Mouse (Mus musculus) spleen, adult 12 weeks (tissue): ENCODE results near the gene Tmem19.
A peak's percentile ranks its signal among the peaks of the same experiment; 100 is the strongest.
"Not testable (repeated sequence)": the region's sequence is repeated elsewhere in the genome, so short reads cannot be mapped to it uniquely, and the experiment has no call there.

ENCODE experiments used
- DNase-seq: peaks from one replicate; pipeline ENCODE4 v3.0.0; 2022; ENCODE audit warnings: low spot score

Tmem19 gene

GRCm38 (mm10) chr10:115348131-115348530, 14.2 kb downstream of the Tmem19 start:
- no peak for DNase-seq

GRCm38 (mm10) chr10:115346444-115346843, 15.9 kb downstream of the Tmem19 start:
- DNase-seq = no peak

- no peak for DNase-seq
Measured at GRCm38 (mm10) chr10:115342771-115343425, 19.4 kb downstream of the Tmem19 start.

- no peak for DNase-seq
Measured at GRCm38 (mm10) chr10:115339820-115340328, 22.4 kb downstream of the Tmem19 start.

- no peak for DNase-seq
Measured at GRCm38 (mm10) chr10:115336901-115337300, 25.4 kb downstream of the Tmem19 start.

- no peak for DNase-seq
Measured at GRCm38 (mm10) chr10:115333528-115333927, 28.8 kb downstream of the Tmem19 start.

GRCm38 (mm10) chr10:115332997-115333396, 29.3 kb downstream of the Tmem19 start:
- DNase-seq = no peak

- no peak for DNase-seq
Measured at GRCm38 (mm10) chr10:115332420-115332952, 29.8 kb downstream of the Tmem19 start.

- DNase-seq = no peak
Measured at GRCm38 (mm10) chr10:115329010-115329530, 33.2 kb downstream of the Tmem19 start.

GRCm38 (mm10) chr10:115328514-115328913, 33.8 kb downstream of the Tmem19 start:
- no peak for DNase-seq

- DNase-seq = peak; percentile 40
Measured at GRCm38 (mm10) chr10:115323295-115323694, 39.0 kb downstream of the Tmem19 start.

- no peak for DNase-seq
Measured at GRCm38 (mm10) chr10:115321317-115322035, 40.8 kb downstream of the Tmem19 start.

- not testable (repeated sequence) for DNase-seq
Measured at GRCm38 (mm10) chr10:115318388-115318787, 43.9 kb downstream of the Tmem19 start.

- DNase-seq = no peak
Measured at GRCm38 (mm10) chr10:115316313-115316712, 46.0 kb downstream of the Tmem19 start.

- DNase-seq = peak; percentile 97
Measured at GRCm38 (mm10) chr10:115315473-115316171, 46.7 kb downstream of the Tmem19 start, which contains the start of gene Rab21. Rab21 (minus strand) TSS chr10:115315594.

- DNase-seq = peak; percentile 65
Measured at GRCm38 (mm10) chr10:115314582-115315452, 47.5 kb downstream of the Tmem19 start.

GRCm38 (mm10) chr10:115314287-115314581, 48.1 kb downstream of the Tmem19 start:
- no peak for DNase-seq

GRCm38 (mm10) chr10:115313641-115314286, 48.5 kb downstream of the Tmem19 start:
- DNase-seq = no peak

- DNase-seq = no peak
Measured at GRCm38 (mm10) chr10:115312732-115313131, 49.6 kb downstream of the Tmem19 start.

- DNase-seq = no peak
Measured at GRCm38 (mm10) chr10:115312194-115312593, 50.1 kb downstream of the Tmem19 start.
